Mouse (Mus musculus) retina, adult 2 months (tissue): Measurements from ENCODE around the gene Fam155a.
A peak's percentile ranks its signal among the peaks of the same experiment; 100 is the strongest.
"Not testable (repeated sequence)": the region's sequence is repeated elsewhere in the genome, so short reads cannot be mapped to it uniquely, and the experiment has no call there.

ENCODE experiments used
- DNase-seq: peaks from one replicate; pipeline ENCODE4 v3.0.0-alpha.2; 2012; ENCODE audit warnings: low read depth, low spot score

Fam155a gene

GRCm38 (mm10) chr8:9404651-9405050 lies 366.3 kb downstream of the Fam155a start:
- DNase-seq, result no peak

GRCm38 (mm10) chr8:9402393-9402792 lies 368.6 kb downstream of the Fam155a start:
- no peak for DNase-seq

GRCm38 (mm10) chr8:9398606-9399263 lies 372.2 kb downstream of the Fam155a start:
- DNase-seq, result no peak

- DNase-seq, result no peak
Observed at GRCm38 (mm10) chr8:9398040-9398439, 372.9 kb downstream of the Fam155a start.

GRCm38 (mm10) chr8:9394670-9395069 lies 376.3 kb downstream of the Fam155a start:
- DNase-seq, result no peak

GRCm38 (mm10) chr8:9393246-9393645 lies 377.7 kb downstream of the Fam155a start:
- no peak for DNase-seq

- DNase-seq, result not testable (repeated sequence)
Observed at GRCm38 (mm10) chr8:9390229-9390628, 380.7 kb downstream of the Fam155a start.

- DNase-seq, result no peak
Observed at GRCm38 (mm10) chr8:9369201-9369600, 401.8 kb downstream of the Fam155a start.

- no peak for DNase-seq
Observed at GRCm38 (mm10) chr8:9367721-9368120, 403.2 kb downstream of the Fam155a start.

- no peak for DNase-seq
Observed at GRCm38 (mm10) chr8:9365381-9365780, 405.6 kb downstream of the Fam155a start.

GRCm38 (mm10) chr8:9348523-9349135 lies 422.3 kb downstream of the Fam155a start:
- DNase-seq, result peak; percentile 11

- DNase-seq, result no peak
Observed at GRCm38 (mm10) chr8:9347163-9347562, 423.8 kb downstream of the Fam155a start.

- no peak for DNase-seq
Observed at GRCm38 (mm10) chr8:9344136-9344535, 426.8 kb downstream of the Fam155a start.

- no peak for DNase-seq
Observed at GRCm38 (mm10) chr8:9342998-9343397, 428.0 kb downstream of the Fam155a start.

- DNase-seq, result no peak
Observed at GRCm38 (mm10) chr8:9342593-9342992, 428.4 kb downstream of the Fam155a start.

GRCm38 (mm10) chr8:9337905-9338304 lies 433.1 kb downstream of the Fam155a start:
- no peak for DNase-seq

GRCm38 (mm10) chr8:9335933-9336303 lies 435.0 kb downstream of the Fam155a start:
- no peak for DNase-seq

GRCm38 (mm10) chr8:9335285-9335932 lies 435.6 kb downstream of the Fam155a start:
- DNase-seq, result no peak

- no peak for DNase-seq
Observed at GRCm38 (mm10) chr8:9332766-9333165, 438.2 kb downstream of the Fam155a start.

GRCm38 (mm10) chr8:9309456-9309855 lies 461.5 kb downstream of the Fam155a start:
- no peak for DNase-seq

- DNase-seq, result no peak
Observed at GRCm38 (mm10) chr8:9303526-9304135, 467.3 kb downstream of the Fam155a start.

GRCm38 (mm10) chr8:9295046-9295445 lies 475.9 kb downstream of the Fam155a start:
- no peak for DNase-seq

GRCm38 (mm10) chr8:9292532-9292931 lies 478.4 kb downstream of the Fam155a start:
- DNase-seq, result no peak
